11 mouse cellular contexts compared by ENCODE assay signal in genomic region chr4:138246756-138247665, GRCm38 (mm10). TPM values are rescaled to one million over a fixed set of nuclear protein-coding genes. Genes with fewer than 3 reads are reported as not detected.
A peak's percentile ranks its signal among the peaks of the same experiment; 100 is the strongest.
DNase-seq lines count a peak whose midpoint lies in the region; ATAC-seq and TF ChIP-seq lines count a peak whose summit lies in the region.
"Had no signal": no experiment of that assay in that cellular context is flagged by ENCODE, and none has a peak within 500 bp of the region (broad histone marks: within the 10 kb centered on the region; RNA-seq: fewer than 3 reads in every experiment).

No protein-coding gene starts in this region.

- no peak for ATAC-seq in neural tube, embryonic 11.5 days (ENCODE audit: insufficient read depth, low FRiP score, low TSS enrichment)
- ATAC-seq in stomach, postnatal 0 days (ENCODE audit: low FRiP score, low TSS enrichment): peak; percentile 33

- WGBS in neural tube, embryonic 11.5 days: 67% methylated on average over 27 of the region's 27 CpGs
- WGBS in stomach, postnatal 0 days: 61% methylated on average over 27 of the region's 27 CpGs

- H3K9ac ChIP-seq in neural tube, embryonic 11.5 days (ENCODE audit: low read length): no peak overlapping the region
- no peak overlapping the region for H3K9ac ChIP-seq in stomach, postnatal 0 days (ENCODE audit: low read length)
- H3K9ac ChIP-seq: forebrain, embryonic 12.5 days had no signal

- H3K4me2 ChIP-seq in neural tube, embryonic 11.5 days (ENCODE audit: low read depth): no peak overlapping the region
- H3K4me2 ChIP-seq in stomach, postnatal 0 days (replicated peaks; ENCODE audit: low read depth): no peak overlapping the region
- H3K4me2 ChIP-seq: forebrain, embryonic 12.5 days had no signal

- H3K4me3 ChIP-seq in neural tube, embryonic 11.5 days (ENCODE audit: low read depth, low read length): no peak overlapping the region
- H3K4me3 ChIP-seq in stomach, postnatal 0 days (ENCODE audit: low read depth, low read length): no peak overlapping the region
- H3K4me3 ChIP-seq: forebrain, embryonic 12.5 days had no signal

- H3K27ac ChIP-seq in neural tube, embryonic 11.5 days (ENCODE audit: low read depth, low read length): no peak overlapping the region
- no peak overlapping the region; the same call in 1 of the 2 replicates for H3K27ac ChIP-seq in stomach, postnatal 0 days (replicated peaks)
- H3K27ac ChIP-seq: forebrain, embryonic 12.5 days; macrophage had no signal

- H3K4me1 ChIP-seq in neural tube, embryonic 11.5 days (ENCODE audit: control insufficient read depth, insufficient read depth, low read length): peaks cover 16% of the 10 kb centered on the region
- H3K4me1 ChIP-seq in stomach, postnatal 0 days (replicated peaks; ENCODE audit: control insufficient read depth, insufficient read depth): no peaks in the 10 kb centered on the region; the same call in 1 of the 2 replicates

- no peak for TF ChIP-seq EP300 in stomach, postnatal 0 days (optimal IDR thresholded peaks at IDR 0.05)

- H3K9me3 ChIP-seq in neural tube, embryonic 11.5 days (ENCODE audit: control insufficient read depth, low read length): no peaks in the 10 kb centered on the region
- H3K9me3 ChIP-seq in stomach, postnatal 0 days (ENCODE audit: control insufficient read depth, low read length): no peaks in the 10 kb centered on the region
- H3K9me3 ChIP-seq: forebrain, embryonic 12.5 days had no signal

- no peak for TF ChIP-seq CTCF in stomach, postnatal 0 days (IDR thresholded peaks at IDR 0.05; ENCODE audit: low read depth)

- peaks cover 20% of the 10 kb centered on the region for H3K27me3 ChIP-seq in neural tube, embryonic 11.5 days (ENCODE audit: control insufficient read depth, insufficient read depth, low read length)
- H3K27me3 ChIP-seq in stomach, postnatal 0 days (ENCODE audit: control insufficient read depth, insufficient read depth, low read length): no peaks in the 10 kb centered on the region; the same call in 1 of the 2 replicates

- DNase-seq in neural tube, embryonic 11.5 days (ENCODE audit: low spot score): peak; percentile 18
- no peak for DNase-seq in neural tube, embryonic 10.5 days (ENCODE audit: extremely low spot score, low spot score)
- DNase-seq in fibroblast of lung, adult 2 months (ENCODE audit: low read depth): peak; percentile 49
- peak; percentile 42 to 44 for DNase-seq in layer of hippocampus, postnatal 25 days (ENCODE audit: extremely low spot score in 1 of 2, low spot score in 1 of 2)
- DNase-seq in stomach, postnatal 0 days (ENCODE audit: low spot score): peak; percentile 37
- DNase-seq in adrenal gland, postnatal 36 days: no peak
- no peak for DNase-seq in urinary bladder, adult 2 months (ENCODE audit: low spot score)
- no peak for DNase-seq in cerebellum, adult 9-10 months
- DNase-seq: cerebellum, adult 11-12 months had no signal

- peaks cover 4% of the 10 kb centered on the region for H3K36me3 ChIP-seq in neural tube, embryonic 11.5 days (ENCODE audit: control insufficient read depth, insufficient read depth, low read length)
- peaks cover 11% of the 10 kb centered on the region for H3K36me3 ChIP-seq in stomach, postnatal 0 days (ENCODE audit: control insufficient read depth, insufficient read depth, low read length)

RNA-seq across cellular contexts. Expression of gene Sh2d5, which starts 3.2 kb away (rescaled TPM):
- polyA plus RNA-seq in neural tube, embryonic 11.5 days (2014; fragmentation: Nextera tagmentation; extraction: Ambion mirVana): 1.6 and 1.8 TPM in 2 replicates
- total RNA-seq in layer of hippocampus, postnatal 25 days (2021): 10 to 100 TPM; 46.8 to 47.1 TPM
- 0.19 and 0.25 TPM in 2 replicates for polyA plus RNA-seq in stomach, postnatal 0 days (2015; fragmentation: Nextera tagmentation; extraction: Ambion mirVana)
- 1 to 10 TPM in 1 of 2 experiments, under 1 TPM in 1; 0.92 to 2.9 TPM for total RNA-seq in adrenal gland, postnatal 36 days (2021)
- 0.51 and 0.52 TPM in 2 replicates for polyA plus RNA-seq in urinary bladder, adult 2 months (2012; rRNA removed)

RNA-seq across cellular contexts. Expression of gene Kif17, which starts 3.2 kb away (rescaled TPM):
- 0.37 and 0.46 TPM in 2 replicates for polyA plus RNA-seq in neural tube, embryonic 11.5 days (2014; fragmentation: Nextera tagmentation; extraction: Ambion mirVana)
- total RNA-seq in layer of hippocampus, postnatal 25 days (2021): 10 to 100 TPM; 19.0 to 19.8 TPM
- 0.21 and 0.39 TPM in 2 replicates for polyA plus RNA-seq in stomach, postnatal 0 days (2015; fragmentation: Nextera tagmentation; extraction: Ambion mirVana)
- total RNA-seq in adrenal gland, postnatal 36 days (2021): 1 to 10 TPM; 1.6 to 3.5 TPM
- 0.52 and 0.72 TPM in 2 replicates for polyA plus RNA-seq in urinary bladder, adult 2 months (2012; rRNA removed)
- polyA plus RNA-seq: macrophage had no signal

RNA-seq across cellular contexts. Expression of gene Hp1bp3, which starts 30.9 kb away (rescaled TPM):
- 175 TPM in 2 replicates for polyA plus RNA-seq in neural tube, embryonic 11.5 days (2014; fragmentation: Nextera tagmentation; extraction: Ambion mirVana)
- total RNA-seq in layer of hippocampus, postnatal 25 days (2021): 100 to 1,000 TPM; 167 to 170 TPM
- polyA plus RNA-seq in stomach, postnatal 0 days (2015; fragmentation: Nextera tagmentation; extraction: Ambion mirVana): 74.7 and 75.4 TPM in 2 replicates
- 100 to 1,000 TPM; 192 to 251 TPM for total RNA-seq in adrenal gland, postnatal 36 days (2021)
- 138 and 142 TPM in 2 replicates for polyA plus RNA-seq in urinary bladder, adult 2 months (2012; rRNA removed)

RNA-seq across cellular contexts. Expression of gene Ddost, which starts 57.5 kb away (rescaled TPM):
- 231 and 247 TPM in 2 replicates for polyA plus RNA-seq in neural tube, embryonic 11.5 days (2014; fragmentation: Nextera tagmentation; extraction: Ambion mirVana)
- total RNA-seq in layer of hippocampus, postnatal 25 days (2021): 100 to 1,000 TPM in 1 of 2 experiments, 10 to 100 TPM in 1; 92.3 to 104 TPM
- polyA plus RNA-seq in stomach, postnatal 0 days (2015; fragmentation: Nextera tagmentation; extraction: Ambion mirVana): 253 and 258 TPM in 2 replicates
- total RNA-seq in adrenal gland, postnatal 36 days (2021): 100 to 1,000 TPM; 127 to 132 TPM
- polyA plus RNA-seq in urinary bladder, adult 2 months (2012; rRNA removed): 133 and 138 TPM in 2 replicates

Comparison
In these comparisons a context has a peak if more than half of its experiments do, and no peak if none do; other contexts are left out.
1. DNase-seq: peak in neural tube, embryonic 11.5 days (single experiment), fibroblast of lung, adult 2 months (single experiment), layer of hippocampus, postnatal 25 days (2 of 2) and stomach, postnatal 0 days (single experiment); none in neural tube, embryonic 10.5 days (single experiment), adrenal gland, postnatal 36 days (0 of 2), urinary bladder, adult 2 months (single experiment) and cerebellum, adult 9-10 months (single experiment).